Mouse (Mus musculus): Measurements from ENCODE around the gene B3gnt9. TPM values are rescaled to one million over a fixed set of nuclear protein-coding genes. Genes with fewer than 3 reads are reported as not detected.

Gene B3gnt9
- polyA plus RNA-seq, 1 experiment: not detected

- Histone ChIP-seq H3K4me1 (ENCODE audit: control insufficient read depth, insufficient read depth, low read length) (peaks cover 22% of the 10 kb centered on the region), H3K27ac (ENCODE audit: insufficient read depth, low read depth, low read length) (no peak overlapping the region), H3K4me3 (ENCODE audit: insufficient read depth, low read depth, low read length) (no peak overlapping the region)
- 5% methylated on average over 11 of the region's 11 CpGs for WGBS
- TF ChIP-seq CTCF (IDR thresholded peaks at IDR 0.05; ENCODE audit: insufficient read depth, low read depth, low read length) (no peak), POLR2A (IDR thresholded peaks at IDR 0.05; ENCODE audit: insufficient read depth, low read depth, low read length) (no peak)
Observed at GRCm38 (mm10) chr8:105275387-105275786, 20.4 kb upstream of the B3gnt9 start.

GRCm38 (mm10) chr8:105270916-105271186 lies 15.9 kb upstream of the B3gnt9 start:
- Histone ChIP-seq H3K4me3 (ENCODE audit: insufficient read depth, low read depth, low read length) (no peak overlapping the region), H3K27ac (ENCODE audit: insufficient read depth, low read depth, low read length) (no peak overlapping the region), H3K4me1 (ENCODE audit: control insufficient read depth, insufficient read depth, low read length) (peaks cover 30% of the 10 kb centered on the region)
- TF ChIP-seq POLR2A (IDR thresholded peaks at IDR 0.05; ENCODE audit: insufficient read depth, low read depth, low read length): no peak
- no peak for TF ChIP-seq CTCF (IDR thresholded peaks at IDR 0.05; ENCODE audit: insufficient read depth, low read depth, low read length)
- 30% methylated on average over 11 of the region's 11 CpGs for WGBS

GRCm38 (mm10) chr8:105270101-105270915 lies 15.4 kb upstream of the B3gnt9 start:
- peaks cover 29% of the 10 kb centered on the region for H3K4me1 ChIP-seq (ENCODE audit: control insufficient read depth, insufficient read depth, low read length)
- WGBS: 27% methylated on average over 39 of the region's 39 CpGs
- 0 out of 2 replicates have a peak overlapping the region, but pooled peaks have one; percentile 58 for H3K27ac ChIP-seq (ENCODE audit: insufficient read depth, low read depth, low read length)
- TF ChIP-seq CTCF (IDR thresholded peaks at IDR 0.05; ENCODE audit: insufficient read depth, low read depth, low read length) (no peak), POLR2A (IDR thresholded peaks at IDR 0.05; ENCODE audit: insufficient read depth, low read depth, low read length) (no peak)
- peak overlapping the region; percentile 50 for H3K4me3 ChIP-seq (ENCODE audit: insufficient read depth, low read depth, low read length)

GRCm38 (mm10) chr8:105269461-105269947 lies 14.6 kb upstream of the B3gnt9 start, which contains the start of gene Hsf4:
Gene Hsf4, plus strand, starts transcription at chr8:105269801.
- peak within 1 kb of the TSS; percentile 58 for H3K27ac ChIP-seq (ENCODE audit: insufficient read depth, low read depth, low read length)
- under 1% methylated on average over 42 of the region's 42 CpGs for WGBS

GRCm38 (mm10) chr8:105269075-105269458 lies 14.1 kb upstream of the B3gnt9 start:
- TF ChIP-seq CTCF (IDR thresholded peaks at IDR 0.05; ENCODE audit: insufficient read depth, low read depth, low read length) (no peak), POLR2A (IDR thresholded peaks at IDR 0.05; ENCODE audit: insufficient read depth, low read depth, low read length) (no peak)
- H3K27ac ChIP-seq (ENCODE audit: insufficient read depth, low read depth, low read length): peak overlapping the region; percentile 58
- H3K4me3 ChIP-seq (ENCODE audit: insufficient read depth, low read depth, low read length): peak overlapping the region; percentile 50
- WGBS: 5% methylated on average over 10 of the region's 10 CpGs
- peaks cover 35% of the 10 kb centered on the region for H3K4me1 ChIP-seq (ENCODE audit: control insufficient read depth, insufficient read depth, low read length)

More at GRCm38 (mm10) chr8:105269461-105269947, 14.6 kb upstream of the B3gnt9 start, which contains the start of gene Hsf4:
- Histone ChIP-seq H3K4me3 (ENCODE audit: insufficient read depth, low read depth, low read length) (peak within 1 kb of the TSS; percentile 50), H3K4me1 (ENCODE audit: control insufficient read depth, insufficient read depth, low read length) (peaks cover 31% of the 10 kb centered on the region)
- TF ChIP-seq CTCF (IDR thresholded peaks at IDR 0.05; ENCODE audit: insufficient read depth, low read depth, low read length): no peak
- TF ChIP-seq POLR2A (IDR thresholded peaks at IDR 0.05; ENCODE audit: insufficient read depth, low read depth, low read length): no peak; the same call in 1 of the 2 replicates

- 3% methylated on average over 65 of the region's 65 CpGs for WGBS
- Histone ChIP-seq H3K4me3 (ENCODE audit: insufficient read depth, low read depth, low read length) (peak overlapping the region; percentile 50), H3K4me1 (ENCODE audit: control insufficient read depth, insufficient read depth, low read length) (peaks cover 37% of the 10 kb centered on the region), H3K27ac (ENCODE audit: insufficient read depth, low read depth, low read length) (peak overlapping the region; percentile 58)
- TF ChIP-seq CTCF (IDR thresholded peaks at IDR 0.05; ENCODE audit: insufficient read depth, low read depth, low read length) (no peak), POLR2A (IDR thresholded peaks at IDR 0.05; ENCODE audit: insufficient read depth, low read depth, low read length) (0 out of 2 replicates have a peak, but pooled peaks have one; percentile 24)
Observed at GRCm38 (mm10) chr8:105268342-105269074, 13.6 kb upstream of the B3gnt9 start.

- peaks cover 37% of the 10 kb centered on the region for H3K4me1 ChIP-seq (ENCODE audit: control insufficient read depth, insufficient read depth, low read length)
- no peak overlapping the region for H3K4me3 ChIP-seq (ENCODE audit: insufficient read depth, low read depth, low read length)
- 55% methylated on average over 13 of the region's 13 CpGs for WGBS
- TF ChIP-seq POLR2A (IDR thresholded peaks at IDR 0.05; ENCODE audit: insufficient read depth, low read depth, low read length): no peak
- TF ChIP-seq CTCF (IDR thresholded peaks at IDR 0.05; ENCODE audit: insufficient read depth, low read depth, low read length): no peak
- H3K27ac ChIP-seq (ENCODE audit: insufficient read depth, low read depth, low read length): no peak overlapping the region
Observed at GRCm38 (mm10) chr8:105266775-105267174, 11.8 kb upstream of the B3gnt9 start.

GRCm38 (mm10) chr8:105265128-105265527 lies 10.2 kb upstream of the B3gnt9 start:
- H3K4me3 ChIP-seq (ENCODE audit: insufficient read depth, low read depth, low read length): no peak overlapping the region
- H3K27ac ChIP-seq (ENCODE audit: insufficient read depth, low read depth, low read length): no peak overlapping the region
- TF ChIP-seq CTCF (IDR thresholded peaks at IDR 0.05; ENCODE audit: insufficient read depth, low read depth, low read length) (no peak), POLR2A (IDR thresholded peaks at IDR 0.05; ENCODE audit: insufficient read depth, low read depth, low read length) (no peak)
- H3K4me1 ChIP-seq (ENCODE audit: control insufficient read depth, insufficient read depth, low read length): peaks cover 29% of the 10 kb centered on the region
- WGBS: 21% methylated on average over 10 of the region's 10 CpGs
